Mouse (Mus musculus) brain, embryonic 14.5 days (tissue): ENCODE results near the gene Cenpl. TPM values are rescaled to one million over a fixed set of nuclear protein-coding genes. Genes with fewer than 3 reads are reported as not detected.
"Not testable (repeated sequence)": the region's sequence is repeated elsewhere in the genome, so short reads cannot be mapped to it uniquely, and the experiment has no call there.

Experiments
- DNase-seq: peaks from one replicate; pipeline ENCODE4 v3.0.0-alpha.2; 2011; ENCODE audit warnings: low read depth
- CTCF ChIP-seq: fragments of 200-500 bp; IDR thresholded peaks from 2 replicates; pipeline ENCODE4 v1.5.1; 2012; ENCODE audit warnings: inconsistent platforms, mild to moderate bottlenecking, moderate library complexity, borderline replicate concordance; ENCODE audit not compliant: insufficient read depth, insufficient read length; ENCODE audit errors: extremely low read depth
- POLR2A ChIP-seq: fragments of 200-500 bp; IDR thresholded peaks from 2 replicates; pipeline ENCODE4 v1.6.1; 2012; ENCODE audit warnings: mild to moderate bottlenecking, inconsistent platforms, borderline replicate concordance; ENCODE audit not compliant: poor library complexity, insufficient read depth, insufficient read length, severe bottlenecking; ENCODE audit errors: extremely low read depth
- polyA plus RNA-seq: library from polyadenylated mRNA; depleted of rRNA; stranded (reverse); fragments of >200 nt; gene quantifications from 2 replicates; pipeline ENCODE4 v1.2.3, GENCODE M21; 2012; rRNA removed

Cenpl gene
- polyA plus RNA-seq, result 7.6 and 10.1 TPM in 2 replicates

- DNase-seq, result peak; percentile 100
- TF ChIP-seq CTCF (peak; percentile 5; the same call in 1 of the 2 replicates), POLR2A (peak; percentile 46; the same call in 1 of the 2 replicates)
These were observed at the start of gene Cenpl, which contains the start of gene Dars2 for GRCm38 (mm10) chr1:161070352-161071271. TSS of gene Cenpl (plus strand) at chr1:161070713. TSS of gene Dars2 (minus strand) at chr1:161070658.

GRCm38 (mm10) chr1:161025410-161026210 lies 44.9 kb upstream of the Cenpl start:
- no peak for DNase-seq
- no peak for TF ChIP-seq POLR2A
- no peak for TF ChIP-seq CTCF

- no peak for DNase-seq
- TF ChIP-seq CTCF, result no peak
- TF ChIP-seq POLR2A, result no peak
These were observed 43.3 kb upstream of the Cenpl start for GRCm38 (mm10) chr1:161027196-161027595.

GRCm38 (mm10) chr1:161028427-161028826 lies 42.1 kb upstream of the Cenpl start:
- not testable (repeated sequence) for DNase-seq

- TF ChIP-seq POLR2A (no peak), CTCF (no peak)
- no peak for DNase-seq
These were observed 40.5 kb upstream of the Cenpl start for GRCm38 (mm10) chr1:161030058-161030457.

- no peak for DNase-seq
- TF ChIP-seq POLR2A (no peak), CTCF (no peak)
These were observed 38.6 kb upstream of the Cenpl start for GRCm38 (mm10) chr1:161031881-161032280.

- no peak for DNase-seq
- no peak for TF ChIP-seq CTCF
- TF ChIP-seq POLR2A, result no peak
These were observed 38.2 kb upstream of the Cenpl start for GRCm38 (mm10) chr1:161032345-161032744.

GRCm38 (mm10) chr1:161033856-161034434 lies 36.6 kb upstream of the Cenpl start:
- no peak for DNase-seq

GRCm38 (mm10) chr1:161034435-161035280 lies 35.9 kb upstream of the Cenpl start, which contains the start of gene Zbtb37:
TSS of gene Zbtb37 (minus strand) at chr1:161034849.
- no peak for TF ChIP-seq CTCF
- peak; percentile 96 for TF ChIP-seq POLR2A
- peak; percentile 100 for DNase-seq

More at GRCm38 (mm10) chr1:161033856-161034434, 36.6 kb upstream of the Cenpl start:
- TF ChIP-seq CTCF, result no peak
- TF ChIP-seq POLR2A, result no peak

- DNase-seq, result no peak
- no peak for TF ChIP-seq CTCF
- TF ChIP-seq POLR2A, result no peak
These were observed 35.2 kb upstream of the Cenpl start for GRCm38 (mm10) chr1:161035281-161035785.

- TF ChIP-seq POLR2A, result no peak
- TF ChIP-seq CTCF, result no peak
- DNase-seq, result peak; percentile 52
These were observed 34.6 kb upstream of the Cenpl start for GRCm38 (mm10) chr1:161035786-161036404.
